Mouse (Mus musculus) gastrocnemius, postnatal 10 days (tissue): ENCODE results near the gene Ptprt. TPM values are rescaled to one million over a fixed set of nuclear protein-coding genes. Genes with fewer than 3 reads are reported as not detected.

Experiments used
- DNase-seq: peaks from one replicate; pipeline ENCODE4 v3.0.0; 2021; ENCODE audit warnings: mixed read lengths
- total RNA-seq, 2 experiments: library from RNA; stranded (reverse); gene quantifications; 2 replicates each; pipeline ENCODE4 v1.2.3; 2021

The Ptprt gene
- total RNA-seq, 2 experiments from 2014 or later, result 0.96 to 1.3 TPM

GRCm38 (mm10) chr2:161941991-161942390 lies 719.0 kb downstream of the Ptprt start:
- DNase-seq, result no peak

- DNase-seq, result no peak
Observed at GRCm38 (mm10) chr2:161907214-161907613, 753.7 kb downstream of the Ptprt start.

- no peak for DNase-seq
Observed at GRCm38 (mm10) chr2:161902196-161902595, 758.8 kb downstream of the Ptprt start.

- no peak for DNase-seq
Observed at GRCm38 (mm10) chr2:161884446-161884845, 776.5 kb downstream of the Ptprt start.

- DNase-seq, result no peak
Observed at GRCm38 (mm10) chr2:161882580-161882979, 778.4 kb downstream of the Ptprt start.

- no peak for DNase-seq
Observed at GRCm38 (mm10) chr2:161880941-161881340, 780.0 kb downstream of the Ptprt start.

- no peak for DNase-seq
Observed at GRCm38 (mm10) chr2:161865231-161865630, 795.7 kb downstream of the Ptprt start.

- no peak for DNase-seq
Observed at GRCm38 (mm10) chr2:161858813-161859212, 802.1 kb downstream of the Ptprt start.

GRCm38 (mm10) chr2:161858361-161858760 lies 802.6 kb downstream of the Ptprt start:
- no peak for DNase-seq

GRCm38 (mm10) chr2:161835001-161835400 lies 825.9 kb downstream of the Ptprt start:
- DNase-seq, result no peak

GRCm38 (mm10) chr2:161833846-161834245 lies 827.1 kb downstream of the Ptprt start:
- DNase-seq, result no peak

GRCm38 (mm10) chr2:161813326-161813725 lies 847.6 kb downstream of the Ptprt start:
- no peak for DNase-seq

GRCm38 (mm10) chr2:161808086-161808801 lies 852.7 kb downstream of the Ptprt start:
- DNase-seq, result peak; percentile 14

GRCm38 (mm10) chr2:161806287-161807007 lies 854.5 kb downstream of the Ptprt start:
- no peak for DNase-seq

GRCm38 (mm10) chr2:161799946-161800345 lies 861.0 kb downstream of the Ptprt start:
- DNase-seq, result no peak

- no peak for DNase-seq
Observed at GRCm38 (mm10) chr2:161767528-161767927, 893.4 kb downstream of the Ptprt start.

- no peak for DNase-seq
Observed at GRCm38 (mm10) chr2:161713024-161713423, 947.9 kb downstream of the Ptprt start.

GRCm38 (mm10) chr2:161709316-161709715 lies 951.6 kb downstream of the Ptprt start:
- DNase-seq, result no peak

GRCm38 (mm10) chr2:161706386-161706915 lies 954.5 kb downstream of the Ptprt start:
- no peak for DNase-seq

- no peak for DNase-seq
Observed at GRCm38 (mm10) chr2:161704811-161705210, 956.1 kb downstream of the Ptprt start.

GRCm38 (mm10) chr2:161704410-161704809 lies 956.5 kb downstream of the Ptprt start:
- peak; percentile 45 for DNase-seq

GRCm38 (mm10) chr2:161695819-161696218 lies 965.1 kb downstream of the Ptprt start:
- DNase-seq, result no peak

- DNase-seq, result no peak
Observed at GRCm38 (mm10) chr2:161668302-161668986, 992.5 kb downstream of the Ptprt start.
